Mouse (Mus musculus): ENCODE measurements at regions not wholly inside any gene's neighbourhood (a gene's known extent, or its start where the extent isn't known, plus 50 kb on each side); places are given as distances from the start of the nearest gene placed in this dataset.

DNA sequence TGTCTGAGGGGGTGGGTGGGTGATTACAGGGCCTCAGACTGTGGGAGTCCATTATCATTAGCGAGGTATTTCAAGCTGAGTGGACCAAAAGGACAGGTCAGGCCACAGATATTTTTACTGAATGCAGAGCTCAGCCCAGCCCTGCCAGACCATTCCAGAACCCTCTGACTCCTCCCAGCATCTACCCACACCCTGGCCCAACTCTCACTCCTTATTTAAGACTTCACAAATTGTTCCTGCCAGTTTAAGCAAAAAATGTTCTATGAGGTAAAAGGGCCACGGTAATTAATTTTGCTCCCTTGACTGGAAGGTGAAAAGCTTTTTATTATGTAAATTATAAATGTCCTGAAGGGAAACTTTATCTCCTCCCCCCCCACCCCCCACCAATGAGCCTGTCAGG, 159.3 kb upstream of the 1700066M21Rik start:
- TF ChIP-seq POLR2A (IDR thresholded peaks at IDR 0.05; ENCODE audit: insufficient read depth, low read depth, low read length), result no peak
- no peak for TF ChIP-seq CTCF (IDR thresholded peaks at IDR 0.05; ENCODE audit: insufficient read depth, low read depth, low read length)
